Mouse (Mus musculus) layer of hippocampus, adult 2 months (tissue): ENCODE measurements around the gene Polr3f. TPM values are rescaled to one million over a fixed set of nuclear protein-coding genes. Genes with fewer than 3 reads are reported as not detected.
A peak's percentile ranks its signal among the peaks of the same experiment; 100 is the strongest.

Experiments
- DNase-seq, 2 experiments: peaks; one replicate each; pipeline ENCODE4 v3.0.0; 2022; ENCODE audit warnings: low spot score in 2 of 2
- H3K27ac ChIP-seq: fragments of 200-600 bp; 2 replicates; pipeline ENCODE4 v1.8.1; 2022
- H3K4me3 ChIP-seq: fragments of 200-600 bp; 2 replicates; pipeline ENCODE4 v1.8.1; 2022; ENCODE audit warnings: mild to moderate bottlenecking
- CTCF ChIP-seq: fragments of 200-600 bp; conservative IDR thresholded peaks from 2 replicates; pipeline ENCODE4 v1.8.1; 2022; ENCODE audit warnings: antibody characterized with exemption, mild to moderate bottlenecking, moderate library complexity
- long read RNA-seq, 2 experiments: library from polyadenylated mRNA; stranded (forward); transcript quantifications; one replicate each; pipeline ENCODE4 v2.0.0; 2021; ENCODE audit warnings: borderline mapping rate in 2 of 2
- total RNA-seq, 2 experiments: library from RNA; stranded (reverse); gene quantifications; 2 replicates each; pipeline ENCODE4 v1.2.3; 2021

Polr3f gene
- total RNA-seq: 10 to 100 TPM; 26.0 to 30.4 TPM
- long read RNA-seq, experiment 1, partial matches to known transcripts: 0 of 3 reads
- long read RNA-seq, experiment 1, other reads (novel, unspliced or antisense): 2 of 3 reads
- long read RNA-seq, experiment 2, full-length matches to known transcripts: 5 of 7 reads
- long read RNA-seq, experiment 2, partial matches to known transcripts: 0 of 7 reads
- long read RNA-seq, experiment 2, other reads (novel, unspliced or antisense): 2 of 7 reads

DNA sequence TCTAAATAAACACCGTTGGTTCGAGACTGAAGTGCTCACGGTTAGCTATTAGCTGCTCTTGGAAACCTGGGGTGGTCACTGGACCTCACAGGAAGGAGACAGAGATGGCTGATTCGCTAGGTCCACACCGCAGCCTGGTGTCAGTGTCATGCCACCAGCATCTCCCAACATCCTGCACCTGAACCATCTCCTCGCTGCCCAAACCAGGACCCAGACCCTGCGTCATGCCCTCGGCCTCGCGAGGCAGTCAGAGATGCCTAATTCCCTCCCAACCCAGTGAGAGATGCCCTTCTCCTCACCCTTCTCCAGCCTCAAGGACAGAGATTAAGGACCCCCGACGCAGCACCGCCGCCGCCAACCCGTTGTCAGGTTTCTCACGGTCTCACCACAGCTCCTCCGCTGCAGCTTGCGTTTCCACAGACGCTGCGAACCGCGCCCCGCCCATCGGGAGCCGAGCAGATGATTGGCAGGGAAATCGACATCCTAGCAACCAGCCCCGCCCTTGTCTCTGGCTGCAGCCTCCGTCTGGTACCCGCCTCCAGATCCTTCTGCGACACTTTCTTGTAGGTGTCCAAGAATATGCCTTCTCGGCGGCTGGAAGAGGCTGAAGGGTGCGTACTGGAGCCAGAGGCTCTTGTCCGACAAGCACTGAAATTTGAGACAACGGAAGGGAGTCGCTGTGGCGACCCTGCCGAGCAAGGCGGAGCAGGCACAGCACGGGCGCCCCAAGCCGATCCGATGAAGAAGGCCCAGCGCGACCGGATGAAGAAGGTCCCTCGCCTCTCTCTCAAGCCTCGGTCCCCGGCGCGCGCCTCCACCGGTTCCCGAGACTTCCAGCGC, at the start of gene Polr3f, which contains the start of gene Dzank1:
Polr3f (plus strand) TSS at position 738 of the 840 bp plus-strand sequence.
Dzank1 (minus strand) TSS at position 434 of the 840 bp plus-strand sequence.
- DNase-seq: peak; percentile 97
- Histone ChIP-seq H3K4me3 (peak within 1 kb of the TSS; percentile 99), H3K27ac (peak within 1 kb of the TSS; percentile 98)
- TF ChIP-seq CTCF: peak; percentile 15; the same call in 1 of the 2 replicates

GRCm38 (mm10) chr2:144479421-144479820, 48.1 kb upstream of the Polr3f start:
- DNase-seq: peak in 1 of 2 experiments; percentile 55
- TF ChIP-seq CTCF: no peak

DNA sequence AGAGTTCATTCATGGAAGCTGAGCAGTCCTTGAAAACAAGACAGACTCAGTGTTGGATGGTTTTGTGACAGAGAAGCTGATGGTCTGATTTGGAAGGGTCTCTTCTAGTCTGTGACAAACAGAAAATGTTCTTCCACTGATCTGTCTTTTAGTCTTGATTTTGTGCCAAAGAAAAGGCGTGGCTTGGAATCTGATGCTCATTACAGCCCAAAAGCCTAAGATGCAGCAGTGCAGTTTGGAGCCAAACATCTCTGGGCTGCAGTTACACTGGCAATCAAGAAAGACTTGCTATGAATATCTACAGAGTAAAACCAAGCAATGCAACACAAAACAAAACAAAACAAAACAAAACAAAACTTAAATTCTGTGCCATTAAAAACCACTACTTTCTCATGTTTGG, 43.4 kb upstream of the Polr3f start:
- no peak overlapping the region for H3K27ac ChIP-seq
- no peak for TF ChIP-seq CTCF
- H3K4me3 ChIP-seq: no peak overlapping the region
- DNase-seq: no peak

More at GRCm38 (mm10) chr2:144479421-144479820, 48.1 kb upstream of the Polr3f start:
- H3K4me3 ChIP-seq: no peak overlapping the region
- no peak overlapping the region; the same call in 1 of the 2 replicates for H3K27ac ChIP-seq

- no peak overlapping the region for H3K27ac ChIP-seq
- TF ChIP-seq CTCF: no peak
- no peak overlapping the region for H3K4me3 ChIP-seq
- no peak for DNase-seq
These were observed 42.1 kb upstream of the Polr3f start for GRCm38 (mm10) chr2:144485439-144485838.

GRCm38 (mm10) chr2:144487476-144487875, 40.0 kb upstream of the Polr3f start:
- Histone ChIP-seq H3K4me3 (no peak overlapping the region), H3K27ac (no peak overlapping the region)
- DNase-seq: no peak
- no peak for TF ChIP-seq CTCF

DNA sequence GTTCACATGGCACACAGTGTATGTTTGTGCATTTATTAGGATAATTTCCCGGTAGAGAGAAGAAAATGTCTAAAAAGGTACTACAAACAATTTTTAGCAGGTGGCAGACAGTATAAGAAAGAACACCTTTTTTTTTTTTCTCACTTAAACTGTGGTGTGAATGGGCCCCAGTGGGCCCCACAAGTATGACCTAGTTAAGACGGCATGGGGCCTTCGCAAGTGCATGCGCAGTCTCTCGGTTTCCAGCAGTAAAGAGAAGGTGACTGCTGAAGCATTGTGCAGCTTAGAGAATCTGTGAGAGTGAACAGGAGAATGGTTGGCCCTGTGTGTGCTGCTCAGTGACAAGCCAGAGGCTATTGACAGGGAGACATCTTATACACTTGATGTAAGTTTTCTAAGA, 38.2 kb upstream of the Polr3f start:
- Histone ChIP-seq H3K27ac (no peak overlapping the region), H3K4me3 (no peak overlapping the region)
- no peak for DNase-seq
- no peak for TF ChIP-seq CTCF

DNA sequence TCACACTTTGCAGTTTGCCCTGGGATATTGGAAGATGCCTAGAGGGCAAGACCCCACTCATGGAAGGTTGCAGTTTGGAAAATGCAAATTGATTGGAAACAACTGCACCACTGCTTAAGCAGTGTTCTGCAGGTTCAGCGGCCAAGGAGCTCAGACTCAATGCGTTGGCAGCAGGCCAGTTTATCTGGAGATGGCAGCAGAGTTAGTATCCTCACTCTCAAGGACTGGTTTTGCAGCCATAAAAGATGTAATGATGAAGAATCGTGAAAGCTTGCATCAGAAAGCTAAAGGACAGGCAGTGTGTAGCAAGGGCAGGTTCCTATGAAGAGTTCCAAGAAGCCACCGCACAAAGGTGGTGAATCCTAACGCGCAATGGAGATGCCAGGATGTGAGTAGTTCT, 25.4 kb upstream of the Polr3f start:
- H3K4me3 ChIP-seq: no peak overlapping the region
- DNase-seq: no peak
- no peak for TF ChIP-seq CTCF
- H3K27ac ChIP-seq: 0 out of 2 replicates have a peak overlapping the region, but pooled peaks have one; percentile 63

- DNase-seq: no peak
- TF ChIP-seq CTCF: no peak
- Histone ChIP-seq H3K27ac (no peak overlapping the region), H3K4me3 (no peak overlapping the region)
These were observed 12.9 kb upstream of the Polr3f start for GRCm38 (mm10) chr2:144514619-144515018.

DNA sequence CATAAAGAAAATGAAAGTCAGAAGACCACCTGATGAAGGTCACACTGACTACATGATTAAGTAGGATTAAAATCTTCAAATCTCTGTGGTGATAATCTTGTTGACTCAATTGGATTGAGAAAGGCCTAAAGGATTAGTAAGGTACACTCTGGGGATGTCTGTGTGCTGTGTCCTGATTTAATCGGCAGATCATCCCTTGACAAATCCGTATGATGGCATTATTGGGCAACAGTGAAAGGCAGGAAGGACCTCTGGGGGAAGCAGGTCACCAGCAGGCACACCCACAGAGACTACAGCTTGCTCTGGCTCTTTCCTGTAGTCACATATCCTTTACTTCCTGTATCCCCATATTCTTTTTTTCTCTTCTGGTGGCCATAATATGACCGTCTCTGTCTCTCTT, 7.7 kb upstream of the Polr3f start:
- Histone ChIP-seq H3K4me3 (no peak overlapping the region), H3K27ac (no peak overlapping the region)
- no peak for TF ChIP-seq CTCF
- DNase-seq: no peak

- DNase-seq: no peak
- TF ChIP-seq CTCF: no peak
- H3K27ac ChIP-seq: peak overlapping the region; percentile 98; the same call in 1 of the 2 replicates
- H3K4me3 ChIP-seq: peak overlapping the region; percentile 99
These were observed 1.7 kb upstream of the Polr3f start for GRCm38 (mm10) chr2:144525856-144526255.

DNA sequence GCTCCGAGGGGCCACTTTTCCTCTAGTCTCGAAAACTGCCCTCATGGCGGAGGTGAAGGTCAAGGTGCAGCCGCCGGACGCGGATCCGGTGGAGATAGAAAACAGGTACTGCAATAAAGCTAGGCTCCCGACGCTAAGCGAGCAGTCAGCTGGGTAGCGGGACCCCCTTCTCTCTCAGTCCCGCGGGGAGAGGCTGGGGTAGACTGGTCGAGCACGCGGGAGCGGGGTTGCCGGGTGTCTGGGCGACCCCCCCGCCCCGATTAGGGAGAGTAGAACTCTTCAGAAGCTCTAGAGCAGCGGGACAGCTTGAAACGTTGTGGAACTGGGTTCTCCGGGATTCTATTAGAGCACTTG, 280 bp downstream of the Polr3f start:
- no peak for DNase-seq
- no peak for TF ChIP-seq CTCF
- Histone ChIP-seq H3K4me3 (peak overlapping the region; percentile 99), H3K27ac (peak overlapping the region; percentile 98)

DNA sequence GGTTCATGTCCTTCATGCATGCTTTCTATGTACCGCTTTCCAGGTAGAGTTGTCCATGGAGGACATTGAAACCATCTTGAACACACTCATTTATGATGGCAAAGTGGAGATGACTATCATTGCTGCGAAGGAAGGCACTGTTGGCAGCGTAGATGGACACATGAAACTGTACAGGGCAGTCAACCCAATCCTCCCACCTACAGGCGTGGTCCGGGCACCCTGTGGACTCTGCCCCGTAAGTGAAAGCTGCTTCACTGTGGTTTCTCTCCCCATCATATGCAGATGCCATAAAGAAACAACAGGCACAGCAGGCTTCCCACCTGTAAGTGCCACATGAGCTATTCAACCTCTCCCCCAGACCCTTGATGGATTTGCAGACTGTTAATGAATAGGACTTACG, 9.6 kb downstream of the Polr3f start:
- TF ChIP-seq CTCF: no peak
- no peak overlapping the region for H3K4me3 ChIP-seq
- H3K27ac ChIP-seq: no peak overlapping the region
- DNase-seq: no peak

GRCm38 (mm10) chr2:144541246-144541645, 13.7 kb downstream of the Polr3f start:
- Histone ChIP-seq H3K27ac (no peak overlapping the region), H3K4me3 (no peak overlapping the region)
- no peak for DNase-seq
- peak; percentile 62 for TF ChIP-seq CTCF

GRCm38 (mm10) chr2:144543670-144544069, 16.2 kb downstream of the Polr3f start:
- Histone ChIP-seq H3K27ac (no peak overlapping the region), H3K4me3 (no peak overlapping the region)
- no peak for TF ChIP-seq CTCF
- no peak for DNase-seq
